In genomic region chr15:99226090-99226489, GRCm38 (mm10) we compare ENCODE assay signal across 12 mouse cellular contexts. TPM values are rescaled to one million over a fixed set of nuclear protein-coding genes. Genes with fewer than 3 reads are reported as not detected.
A peak's percentile ranks its signal among the peaks of the same experiment; 100 is the strongest.
DNase-seq lines count a peak whose midpoint lies in the region; ATAC-seq lines count a peak whose summit lies in the region.
"Had no signal": no experiment of that assay in that cellular context is flagged by ENCODE, and none has a peak within 500 bp of the region (broad histone marks: within the 10 kb centered on the region; RNA-seq: fewer than 3 reads in every experiment).

No protein-coding gene starts in this region.

- 17% methylated on average over 14 of the region's 14 CpGs for WGBS in forebrain, embryonic 13.5 days
- WGBS in forebrain, embryonic 11.5 days = 19% methylated on average over 14 of the region's 14 CpGs
- 20% methylated on average over 14 of the region's 14 CpGs for WGBS in limb, embryonic 12.5 days
- 17% methylated on average over 14 of the region's 14 CpGs for WGBS in limb, embryonic 10.5 days
- WGBS in embryonic facial prominence, embryonic 15.5 days = 31% methylated on average over 14 of the region's 14 CpGs
- WGBS in liver, embryonic 12.5 days (ENCODE audit: insufficient replicate concordance) = 18% methylated on average over 14 of the region's 14 CpGs

- no peak overlapping the region for H3K9ac ChIP-seq in forebrain, embryonic 13.5 days
- H3K9ac ChIP-seq in forebrain, embryonic 11.5 days (ENCODE audit: low read length) = no peak overlapping the region; the same call in 1 of the 2 replicates
- no peak overlapping the region for H3K9ac ChIP-seq in limb, embryonic 12.5 days (replicated peaks)
- H3K9ac ChIP-seq in embryonic facial prominence, embryonic 15.5 days = no peak overlapping the region
- H3K9ac ChIP-seq in liver, embryonic 12.5 days = no peak overlapping the region
- H3K9ac ChIP-seq: liver, embryonic 15.5 days had no signal

- H3K4me1 ChIP-seq in forebrain, embryonic 13.5 days = peaks cover 43% of the 10 kb centered on the region
- peaks cover 21% of the 10 kb centered on the region for H3K4me1 ChIP-seq in forebrain, embryonic 11.5 days (replicated peaks; ENCODE audit: control insufficient read depth, insufficient read depth, low read length)
- peaks cover 50% of the 10 kb centered on the region for H3K4me1 ChIP-seq in limb, embryonic 12.5 days (replicated peaks)
- H3K4me1 ChIP-seq in limb, embryonic 10.5 days = peaks cover 54% of the 10 kb centered on the region
- peaks cover 47% of the 10 kb centered on the region for H3K4me1 ChIP-seq in embryonic facial prominence, embryonic 15.5 days
- H3K4me1 ChIP-seq in liver, embryonic 12.5 days = peaks cover 21% of the 10 kb centered on the region

- peaks cover 97% of the 10 kb centered on the region for H3K27me3 ChIP-seq in forebrain, embryonic 13.5 days
- H3K27me3 ChIP-seq in forebrain, embryonic 11.5 days (ENCODE audit: control insufficient read depth, insufficient read depth, low read length) = peaks cover 72% of the 10 kb centered on the region
- H3K27me3 ChIP-seq in limb, embryonic 12.5 days = peaks cover 100% of the 10 kb centered on the region
- peaks cover 100% of the 10 kb centered on the region for H3K27me3 ChIP-seq in limb, embryonic 10.5 days (ENCODE audit: low read depth, poor library complexity, severe bottlenecking)
- peaks cover 90% of the 10 kb centered on the region for H3K27me3 ChIP-seq in embryonic facial prominence, embryonic 15.5 days
- H3K27me3 ChIP-seq in liver, embryonic 12.5 days (replicated peaks) = peaks cover 100% of the 10 kb centered on the region

- H3K4me3 ChIP-seq in forebrain, embryonic 13.5 days = peak overlapping the region; percentile 44
- no peak overlapping the region for H3K4me3 ChIP-seq in forebrain, embryonic 11.5 days (ENCODE audit: low read depth, low read length)
- peak overlapping the region; percentile 43; the same call in 1 of the 2 replicates for H3K4me3 ChIP-seq in limb, embryonic 12.5 days (replicated peaks)
- H3K4me3 ChIP-seq in limb, embryonic 10.5 days = no peak overlapping the region
- H3K4me3 ChIP-seq in embryonic facial prominence, embryonic 15.5 days (replicated peaks) = peak overlapping the region; percentile 50; the same call in 1 of the 2 replicates
- H3K4me3 ChIP-seq in liver, embryonic 12.5 days = no peak overlapping the region
- H3K4me3 ChIP-seq: liver, embryonic 15.5 days had no signal

- no peaks in the 10 kb centered on the region for H3K36me3 ChIP-seq in forebrain, embryonic 13.5 days (ENCODE audit: poor library complexity, severe bottlenecking)
- no peaks in the 10 kb centered on the region for H3K36me3 ChIP-seq in forebrain, embryonic 11.5 days (ENCODE audit: control insufficient read depth, insufficient read depth, low read length)
- H3K36me3 ChIP-seq in limb, embryonic 12.5 days = no peaks in the 10 kb centered on the region
- no peaks in the 10 kb centered on the region for H3K36me3 ChIP-seq in limb, embryonic 10.5 days
- H3K36me3 ChIP-seq in embryonic facial prominence, embryonic 15.5 days = no peaks in the 10 kb centered on the region
- no peaks in the 10 kb centered on the region for H3K36me3 ChIP-seq in liver, embryonic 12.5 days
- H3K36me3 ChIP-seq: liver, embryonic 15.5 days had no signal

- no peak overlapping the region; the same call in 1 of the 2 replicates for H3K27ac ChIP-seq in forebrain, embryonic 13.5 days
- H3K27ac ChIP-seq in forebrain, embryonic 11.5 days (ENCODE audit: low read depth, low read length) = no peak overlapping the region
- no peak overlapping the region for H3K27ac ChIP-seq in limb, embryonic 12.5 days
- H3K27ac ChIP-seq in limb, embryonic 10.5 days = no peak overlapping the region
- no peak overlapping the region for H3K27ac ChIP-seq in embryonic facial prominence, embryonic 15.5 days (replicated peaks)
- H3K27ac ChIP-seq in liver, embryonic 12.5 days = no peak overlapping the region
- H3K27ac ChIP-seq: liver, embryonic 15.5 days had no signal

- peak overlapping the region; percentile 66 for H3K4me2 ChIP-seq in forebrain, embryonic 13.5 days
- H3K4me2 ChIP-seq in forebrain, embryonic 11.5 days (ENCODE audit: low read depth, low read length, severe bottlenecking) = no peak overlapping the region
- no peak overlapping the region for H3K4me2 ChIP-seq in limb, embryonic 12.5 days
- peak overlapping the region; percentile 95; the same call in 1 of the 2 replicates for H3K4me2 ChIP-seq in embryonic facial prominence, embryonic 15.5 days (replicated peaks)
- no peak overlapping the region for H3K4me2 ChIP-seq in liver, embryonic 12.5 days
- H3K4me2 ChIP-seq: liver, embryonic 15.5 days had no signal

- DNase-seq in forebrain, embryonic 11.5 days (ENCODE audit: low spot score) = no peak
- DNase-seq in limb, embryonic 10.5 days (ENCODE audit: low spot score) = no peak
- peak; percentile 28 for DNase-seq in naive thymus-derived CD4-positive, alpha-beta T cell, adult 2 months (ENCODE audit: low read depth)
- no peak for DNase-seq in urinary bladder, postnatal 4 days (ENCODE audit: low spot score in 2 of 2)
- DNase-seq: adrenal gland, postnatal 10 days; embryo, embryonic 11 days; kidney, adult 8-10 months had no signal

- no peaks in the 10 kb centered on the region for H3K9me3 ChIP-seq in forebrain, embryonic 13.5 days (replicated peaks)
- no peaks in the 10 kb centered on the region for H3K9me3 ChIP-seq in forebrain, embryonic 11.5 days (ENCODE audit: control insufficient read depth, low read length)
- H3K9me3 ChIP-seq in limb, embryonic 12.5 days = no peaks in the 10 kb centered on the region
- H3K9me3 ChIP-seq in limb, embryonic 10.5 days (replicated peaks) = no peaks in the 10 kb centered on the region
- no peaks in the 10 kb centered on the region for H3K9me3 ChIP-seq in embryonic facial prominence, embryonic 15.5 days (replicated peaks)
- no peaks in the 10 kb centered on the region for H3K9me3 ChIP-seq in liver, embryonic 12.5 days (replicated peaks)
- H3K9me3 ChIP-seq: liver, embryonic 15.5 days had no signal

- no peak for ATAC-seq in forebrain, embryonic 13.5 days
- ATAC-seq in forebrain, embryonic 11.5 days (replicated peaks; ENCODE audit: low FRiP score) = no peak
- no peak for ATAC-seq in limb, embryonic 12.5 days (ENCODE audit: insufficient number of reproducible peaks, insufficient read depth, low FRiP score, low TSS enrichment, low read depth)
- no peak for ATAC-seq in embryonic facial prominence, embryonic 15.5 days (ENCODE audit: insufficient number of reproducible peaks, low FRiP score, low TSS enrichment, low read depth)
- no peak for ATAC-seq in liver, embryonic 12.5 days

RNA-seq across cellular contexts. Expression of gene Kcnh3, which starts 1.4 kb away (rescaled TPM):
- 2.3 and 2.5 TPM in 2 replicates for polyA plus RNA-seq in forebrain, embryonic 13.5 days (2015; fragmentation: Nextera tagmentation; extraction: Ambion mirVana)
- polyA plus RNA-seq in forebrain, embryonic 11.5 days (2014; fragmentation: Nextera tagmentation; extraction: Ambion mirVana) = 0.08 and 0.12 TPM in 2 replicates
- 0.13 and 0.24 TPM in 2 replicates for polyA plus RNA-seq in limb, embryonic 12.5 days (2016; fragmentation: Nextera tagmentation; extraction: Ambion mirVana)
- 0.15 TPM in 1 of 2 replicates, not detected in the other for polyA plus RNA-seq in limb, embryonic 10.5 days (2016; fragmentation: Nextera tagmentation; extraction: Ambion mirVana)
- polyA plus RNA-seq in embryonic facial prominence, embryonic 15.5 days (2015; fragmentation: Nextera tagmentation; extraction: Ambion mirVana) = 1.3 and 2.2 TPM in 2 replicates
- 0.10 TPM in 1 of 2 replicates, not detected in the other for polyA plus RNA-seq in liver, embryonic 12.5 days (2016; fragmentation: Nextera tagmentation; extraction: Ambion mirVana)

RNA-seq across cellular contexts. Expression of gene Mcrs1, which starts 25.7 kb away (rescaled TPM):
- 198 and 213 TPM in 2 replicates for polyA plus RNA-seq in forebrain, embryonic 13.5 days (2015; fragmentation: Nextera tagmentation; extraction: Ambion mirVana)
- polyA plus RNA-seq in forebrain, embryonic 11.5 days (2014; fragmentation: Nextera tagmentation; extraction: Ambion mirVana) = 194 and 204 TPM in 2 replicates
- polyA plus RNA-seq in limb, embryonic 12.5 days (2016; fragmentation: Nextera tagmentation; extraction: Ambion mirVana) = 154 and 158 TPM in 2 replicates
- 180 and 190 TPM in 2 replicates for polyA plus RNA-seq in limb, embryonic 10.5 days (2016; fragmentation: Nextera tagmentation; extraction: Ambion mirVana)
- polyA plus RNA-seq in embryonic facial prominence, embryonic 15.5 days (2015; fragmentation: Nextera tagmentation; extraction: Ambion mirVana) = 119 and 125 TPM in 2 replicates
- 71.8 and 77.0 TPM in 2 replicates for polyA plus RNA-seq in liver, embryonic 12.5 days (2016; fragmentation: Nextera tagmentation; extraction: Ambion mirVana)

Comparison
In these comparisons a context has a peak if more than half of its experiments do, and no peak if none do; other contexts are left out.
1. H3K4me2 ChIP-seq: peak in forebrain, embryonic 13.5 days (single experiment) and embryonic facial prominence, embryonic 15.5 days (single experiment); none in forebrain, embryonic 11.5 days (single experiment), limb, embryonic 12.5 days (single experiment) and liver, embryonic 12.5 days (single experiment).
2. H3K4me3 ChIP-seq: peak in forebrain, embryonic 13.5 days (single experiment), limb, embryonic 12.5 days (single experiment) and embryonic facial prominence, embryonic 15.5 days (single experiment); none in forebrain, embryonic 11.5 days (single experiment), limb, embryonic 10.5 days (single experiment) and liver, embryonic 12.5 days (single experiment).